Mouse (Mus musculus) heart, adult 11 months (tissue): Measurements from ENCODE around the gene Cdr2l.

Experiments used
- DNase-seq: peaks from one replicate; pipeline ENCODE4 v3.0.0; 2022

Cdr2l gene

GRCm38 (mm10) chr11:115381743-115382539, at the start of gene Cdr2l:
TSS of gene Cdr2l (plus strand) at chr11:115381916.
- peak; percentile 100 for DNase-seq

GRCm38 (mm10) chr11:115334531-115334930, 47.2 kb upstream of the Cdr2l start, which contains the start of gene Otop3:
TSS of gene Otop3 (plus strand) at chr11:115334731.
- no peak for DNase-seq

GRCm38 (mm10) chr11:115335223-115335622, 46.5 kb upstream of the Cdr2l start:
- DNase-seq, result no peak

- DNase-seq, result no peak
Observed at GRCm38 (mm10) chr11:115336115-115336514, 45.6 kb upstream of the Cdr2l start.

- DNase-seq, result no peak
Observed at GRCm38 (mm10) chr11:115337350-115337749, 44.4 kb upstream of the Cdr2l start.

GRCm38 (mm10) chr11:115337826-115338225, 43.9 kb upstream of the Cdr2l start:
- DNase-seq, result no peak

GRCm38 (mm10) chr11:115341246-115341645, 40.5 kb upstream of the Cdr2l start:
- no peak for DNase-seq

- DNase-seq, result no peak
Observed at GRCm38 (mm10) chr11:115341866-115342265, 39.9 kb upstream of the Cdr2l start.

- no peak for DNase-seq
Observed at GRCm38 (mm10) chr11:115344967-115345366, 36.7 kb upstream of the Cdr2l start.

GRCm38 (mm10) chr11:115345515-115345914, 36.2 kb upstream of the Cdr2l start:
- no peak for DNase-seq

GRCm38 (mm10) chr11:115348681-115349248, 33.0 kb upstream of the Cdr2l start:
- no peak for DNase-seq

GRCm38 (mm10) chr11:115349976-115350375, 31.7 kb upstream of the Cdr2l start:
- no peak for DNase-seq

- DNase-seq, result no peak
Observed at GRCm38 (mm10) chr11:115353375-115353774, 28.3 kb upstream of the Cdr2l start.

GRCm38 (mm10) chr11:115354183-115354582, 27.5 kb upstream of the Cdr2l start:
- DNase-seq, result peak; percentile 93

GRCm38 (mm10) chr11:115358468-115358867, 23.2 kb upstream of the Cdr2l start:
- DNase-seq, result peak; percentile 95

GRCm38 (mm10) chr11:115359293-115359692, 22.4 kb upstream of the Cdr2l start:
- DNase-seq, result peak; percentile 92

- DNase-seq, result no peak
Observed at GRCm38 (mm10) chr11:115359726-115360125, 22.0 kb upstream of the Cdr2l start.

GRCm38 (mm10) chr11:115364136-115364535, 17.6 kb upstream of the Cdr2l start:
- DNase-seq, result no peak

GRCm38 (mm10) chr11:115366039-115366705, 15.5 kb upstream of the Cdr2l start:
- DNase-seq, result peak; percentile 97

GRCm38 (mm10) chr11:115366706-115367394, 14.9 kb upstream of the Cdr2l start:
- DNase-seq, result peak; percentile 93

GRCm38 (mm10) chr11:115367395-115367944, 14.2 kb upstream of the Cdr2l start, which contains the start of gene Hid1:
TSS of gene Hid1 (minus strand) at chr11:115367756.
- peak; percentile 97 for DNase-seq

GRCm38 (mm10) chr11:115370368-115370767, 11.3 kb upstream of the Cdr2l start:
- DNase-seq, result no peak

GRCm38 (mm10) chr11:115371354-115371753, 10.4 kb upstream of the Cdr2l start:
- DNase-seq, result peak; percentile 87
